Mouse (Mus musculus) ES-Bruce4 (cell line): ENCODE measurements at regions not wholly inside any gene's neighbourhood (a gene's known extent, or its start where the extent isn't known, plus 50 kb on each side); places are given as distances from the start of the nearest gene placed in this dataset.

Experiments
- H3K27ac ChIP-seq: 2 replicates; pipeline ENCODE4 v1.5.1; 2012; ENCODE audit warnings: low read length, inconsistent platforms; ENCODE audit not compliant: insufficient read depth
- H3K27me3 ChIP-seq: 2 replicates; pipeline ENCODE4 v1.6.1; 2012; ENCODE audit warnings: mild to moderate bottlenecking, low read length, inconsistent platforms; ENCODE audit not compliant: control insufficient read depth, poor library complexity, insufficient read depth, severe bottlenecking
- H3K36me3 ChIP-seq: 2 replicates; pipeline ENCODE4 v1.6.1; 2012; ENCODE audit warnings: inconsistent platforms, mild to moderate bottlenecking, low read length, moderate library complexity; ENCODE audit not compliant: control insufficient read depth, poor library complexity, insufficient read depth, severe bottlenecking
- H3K4me1 ChIP-seq: one replicate; pipeline ENCODE4 v1.8.1; 2011; ENCODE audit warnings: low read length; ENCODE audit not compliant: control insufficient read depth, insufficient read depth
- H3K4me3 ChIP-seq: 2 replicates; pipeline ENCODE4 v1.5.1; 2011; ENCODE audit warnings: low read depth, mild to moderate bottlenecking, low read length
- H3K9ac ChIP-seq: 2 replicates; pipeline ENCODE4 v1.6.1; 2012; ENCODE audit warnings: low read depth, mild to moderate bottlenecking, inconsistent platforms; ENCODE audit not compliant: poor library complexity, severe bottlenecking
- H3K9me3 ChIP-seq: replicated peaks from 2 replicates; pipeline ENCODE4 v1.6.1; 2012; ENCODE audit warnings: mild to moderate bottlenecking, low read length, inconsistent platforms; ENCODE audit not compliant: control insufficient read depth, poor library complexity, insufficient read depth, severe bottlenecking
- CTCF ChIP-seq: IDR thresholded peaks from one replicate; pipeline ENCODE4 v1.8.1; 2011; ENCODE audit warnings: low read depth, low read length
- EP300 ChIP-seq: IDR thresholded peaks from 2 replicates; pipeline ENCODE4 v1.6.1; 2011; ENCODE audit warnings: low read depth, low read length; ENCODE audit not compliant: insufficient read depth
- POLR2A ChIP-seq: IDR thresholded peaks from one replicate; pipeline ENCODE4 v1.8.1; 2011; ENCODE audit warnings: low read length; ENCODE audit not compliant: insufficient read depth

DNA sequence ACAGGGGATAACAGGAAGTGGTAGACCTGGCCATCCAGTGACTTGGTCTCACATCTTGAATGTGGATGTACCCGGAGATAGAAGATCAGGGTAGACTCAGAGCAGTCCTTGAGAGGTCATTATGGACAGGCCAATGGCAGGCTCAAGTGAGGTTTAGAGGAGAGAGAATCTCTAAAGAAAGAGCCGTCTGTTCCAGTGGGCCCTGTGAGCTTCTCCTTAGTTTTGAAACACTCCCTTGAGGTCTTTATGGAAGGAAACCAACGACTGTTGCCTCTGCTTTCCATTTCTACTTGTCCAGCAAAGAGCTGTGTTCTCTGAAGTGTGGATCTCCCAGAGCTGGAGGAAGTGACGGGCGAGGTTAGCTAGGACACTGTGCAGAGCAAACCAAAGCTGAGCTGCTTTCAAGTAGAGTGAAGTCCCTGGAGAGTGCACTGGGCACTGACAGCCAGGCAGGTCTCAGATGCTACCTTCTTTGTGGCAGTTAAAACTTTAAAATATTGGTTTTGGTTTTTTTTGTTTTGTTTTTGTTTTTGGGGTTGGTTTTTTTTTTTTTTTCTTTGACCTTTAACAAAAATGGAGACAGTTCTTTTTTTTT is 332.9 kb upstream of the Satb1 start:
- H3K36me3 ChIP-seq: no peaks in the 10 kb centered on the region
- H3K4me1 ChIP-seq: no peaks in the 10 kb centered on the region
- no peak overlapping the region for H3K27ac ChIP-seq
- H3K27me3 ChIP-seq: no peaks in the 10 kb centered on the region
- H3K9me3 ChIP-seq: no peaks in the 10 kb centered on the region
- no peak for TF ChIP-seq EP300
- TF ChIP-seq CTCF: no peak
- TF ChIP-seq POLR2A: no peak
- no peak overlapping the region for H3K9ac ChIP-seq
- H3K4me3 ChIP-seq: no peak overlapping the region

DNA sequence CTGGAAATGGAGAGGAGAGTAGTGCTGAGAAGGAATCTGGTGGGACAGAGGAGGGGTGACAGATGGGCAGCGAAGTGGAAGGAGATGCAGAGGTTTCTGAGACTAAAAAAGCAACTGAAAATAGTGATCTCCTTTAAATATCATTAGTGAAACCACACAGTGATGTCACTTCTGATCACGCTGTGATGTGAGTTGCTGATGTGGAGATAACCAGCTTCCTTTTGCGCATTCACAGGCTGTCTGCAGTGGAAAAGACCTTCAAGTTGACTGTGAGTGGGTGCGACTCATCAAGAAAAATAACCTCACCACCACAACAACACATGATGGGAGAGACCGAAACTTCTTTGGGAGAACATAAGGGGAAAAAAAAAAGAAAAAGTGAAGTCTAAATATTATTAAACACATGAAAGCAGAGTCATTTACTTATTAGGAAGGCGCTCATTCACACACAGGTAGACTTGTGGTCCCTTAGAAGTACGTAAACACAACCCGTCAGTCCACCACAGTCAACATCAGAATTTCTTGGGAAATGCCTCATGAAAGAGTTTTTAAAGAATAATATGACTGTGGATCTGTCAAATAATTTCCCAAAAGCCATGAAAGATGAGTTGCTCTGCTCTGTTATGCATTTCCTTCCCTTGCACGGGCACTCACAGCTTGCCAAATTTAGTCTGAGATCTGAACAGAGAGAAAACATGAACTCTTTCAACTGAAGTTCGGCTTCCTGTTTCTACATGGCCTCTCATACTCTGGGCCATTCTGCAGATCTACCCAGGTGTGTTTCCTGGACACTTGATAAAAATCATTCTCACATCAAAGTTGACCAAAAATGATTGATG is 329.7 kb upstream of the Satb1 start:
- TF ChIP-seq EP300 (no peak), CTCF (no peak), POLR2A (no peak)
- H3K27ac ChIP-seq: no peak overlapping the region

DNA sequence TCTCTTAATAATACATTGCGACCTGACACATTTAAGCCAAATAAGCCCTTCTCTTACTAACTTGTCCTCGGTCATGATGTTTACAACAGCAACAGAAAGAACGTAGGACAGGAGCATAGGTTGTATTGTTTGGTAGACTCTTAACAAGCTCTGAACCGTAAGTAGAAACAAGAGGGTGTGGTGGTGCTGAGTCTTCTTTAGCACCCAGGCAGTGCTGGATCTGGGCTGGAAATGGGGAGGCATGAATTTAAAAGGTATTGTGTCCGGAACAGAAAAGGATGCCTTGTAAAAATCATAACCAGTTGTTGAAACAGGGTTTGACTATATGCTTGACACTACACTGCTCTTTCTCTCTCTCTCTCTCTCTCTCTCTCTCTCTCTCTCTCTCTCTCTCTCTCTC is 317.4 kb upstream of the Satb1 start:
- no peaks in the 10 kb centered on the region for H3K9me3 ChIP-seq
- no peak overlapping the region for H3K4me3 ChIP-seq
- no peak for TF ChIP-seq POLR2A
- H3K9ac ChIP-seq: no peak overlapping the region
- H3K4me1 ChIP-seq: no peaks in the 10 kb centered on the region
- no peaks in the 10 kb centered on the region for H3K36me3 ChIP-seq
- H3K27me3 ChIP-seq: no peaks in the 10 kb centered on the region
- no peak overlapping the region for H3K27ac ChIP-seq

More for the DNA sequence above, 329.7 kb upstream of the Satb1 start:
- H3K27me3 ChIP-seq: no peaks in the 10 kb centered on the region
- no peaks in the 10 kb centered on the region for H3K36me3 ChIP-seq
- H3K4me3 ChIP-seq: no peak overlapping the region
- H3K4me1 ChIP-seq: no peaks in the 10 kb centered on the region
- H3K9me3 ChIP-seq: no peaks in the 10 kb centered on the region
- H3K9ac ChIP-seq: no peak overlapping the region

DNA sequence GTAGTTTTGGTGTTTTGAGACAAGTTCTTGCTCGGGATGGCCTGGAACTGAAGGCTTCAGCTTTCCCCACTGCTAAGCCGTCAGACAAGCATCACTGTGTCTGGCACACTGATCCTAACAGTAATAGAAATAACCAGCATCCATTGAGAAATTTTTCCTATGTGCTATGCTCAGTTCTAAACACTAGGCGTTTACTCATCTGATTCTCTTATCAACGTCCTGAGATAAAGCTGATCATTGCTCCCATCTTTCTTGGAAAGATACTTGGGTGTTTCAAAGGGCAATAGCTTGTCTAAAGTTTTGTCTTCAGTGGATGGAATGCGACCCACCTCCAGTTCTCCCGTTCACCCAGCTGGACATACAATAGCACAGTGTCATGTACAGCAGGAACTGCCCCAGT is 316.7 kb upstream of the Satb1 start:
- Histone ChIP-seq H3K4me3 (no peak overlapping the region), H3K9ac (no peak overlapping the region), H3K36me3 (no peaks in the 10 kb centered on the region), H3K27ac (no peak overlapping the region), H3K27me3 (no peaks in the 10 kb centered on the region), H3K4me1 (no peaks in the 10 kb centered on the region), H3K9me3 (no peaks in the 10 kb centered on the region)
- TF ChIP-seq EP300 (no peak), CTCF (no peak), POLR2A (no peak)

DNA sequence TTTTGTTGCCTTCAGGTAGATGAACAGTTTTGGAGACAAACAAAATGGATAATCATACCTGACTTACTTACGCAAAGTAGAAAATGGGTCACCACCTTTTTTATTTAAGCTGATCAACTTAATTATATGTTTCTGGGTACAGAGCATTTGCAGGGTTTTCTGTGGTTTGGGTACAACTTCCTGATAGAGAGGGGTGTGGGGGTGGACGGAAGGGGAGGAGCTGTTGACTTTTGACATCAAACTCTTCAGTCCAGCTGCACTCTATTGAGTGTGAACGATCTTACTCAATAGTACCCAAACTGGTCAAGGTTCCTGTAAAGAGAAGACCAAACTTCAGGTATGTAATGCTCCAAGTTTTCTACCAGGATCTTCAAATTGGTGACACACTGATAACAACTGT is 316.0 kb upstream of the Satb1 start:
- no peaks in the 10 kb centered on the region for H3K27me3 ChIP-seq
- no peak overlapping the region for H3K9ac ChIP-seq
- no peaks in the 10 kb centered on the region for H3K4me1 ChIP-seq
- H3K36me3 ChIP-seq: no peaks in the 10 kb centered on the region
- TF ChIP-seq POLR2A: no peak
- no peak for TF ChIP-seq CTCF
- TF ChIP-seq EP300: no peak
- H3K4me3 ChIP-seq: no peak overlapping the region
- no peak overlapping the region for H3K27ac ChIP-seq
- no peaks in the 10 kb centered on the region for H3K9me3 ChIP-seq

DNA sequence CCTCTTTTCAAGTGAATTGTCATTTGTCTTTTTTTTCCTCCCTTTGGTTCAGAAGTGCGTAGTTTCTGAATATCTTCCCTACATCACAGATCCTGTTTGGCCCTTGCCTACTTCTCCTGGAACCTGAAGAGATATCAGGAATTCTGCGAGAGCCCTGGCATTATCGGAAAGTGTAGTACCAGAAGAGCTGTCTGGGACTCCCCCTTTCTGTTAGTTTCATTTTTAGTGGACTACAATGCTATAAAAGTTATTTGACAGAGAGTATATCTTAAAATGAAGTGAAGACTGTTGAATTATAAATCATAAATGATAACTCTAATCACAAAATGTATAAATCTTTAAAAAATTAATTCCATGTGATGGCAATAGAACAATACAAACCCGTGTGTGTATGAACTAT is 270.8 kb upstream of the Satb1 start:
- no peaks in the 10 kb centered on the region for H3K27me3 ChIP-seq
- no peaks in the 10 kb centered on the region for H3K9me3 ChIP-seq
- H3K9ac ChIP-seq: no peak overlapping the region
- TF ChIP-seq EP300 (no peak), POLR2A (no peak), CTCF (no peak)
- H3K36me3 ChIP-seq: no peaks in the 10 kb centered on the region
- no peaks in the 10 kb centered on the region for H3K4me1 ChIP-seq
- no peak overlapping the region for H3K27ac ChIP-seq
- H3K4me3 ChIP-seq: no peak overlapping the region
